Mouse (Mus musculus) MEL (cell line): ENCODE results near the gene Ccdc172. TPM values are rescaled to one million over a fixed set of nuclear protein-coding genes. Genes with fewer than 3 reads are reported as not detected.

Source experiments
- DNase-seq: peaks from one replicate; pipeline ENCODE4 v3.0.0; 2011; ENCODE audit warnings: low read depth, low spot score
- H3K27ac ChIP-seq: 2 replicates; pipeline ENCODE4 v1.5.1; 2012; ENCODE audit warnings: low read depth, mild to moderate bottlenecking, control low read depth, low read length, moderate library complexity; ENCODE audit not compliant: control insufficient read depth
- H3K27me3 ChIP-seq, 2 experiments: fragments of 150-350 bp in 1 of 2; sonication (generic) in 1 of 2; 2 replicates each; pipeline ENCODE4 v1.6.1; 2012; ENCODE audit warnings: low read length in 2 of 2, mild to moderate bottlenecking in 2 of 2, improper control_type of control experiment in 1 of 2, moderate library complexity in 1 of 2; ENCODE audit not compliant: insufficient read depth in 2 of 2, control insufficient read depth in 1 of 2
- H3K36me3 ChIP-seq, 2 experiments: 2 replicates each; pipeline ENCODE4 v1.6.1; 2012 to 2014; ENCODE audit warnings: low read length in 2 of 2, improper control_type of control experiment in 1 of 2, inconsistent platforms in 1 of 2, mild to moderate bottlenecking in 1 of 2; ENCODE audit not compliant: insufficient read depth in 2 of 2, control insufficient read depth in 1 of 2
- H3K4me1 ChIP-seq, 2 experiments: fragments of 150-350 bp in 1 of 2; sonication (generic) in 1 of 2; 2 replicates each; pipeline ENCODE4 v1.6.1; 2012; ENCODE audit warnings: low read length in 2 of 2, improper control_type of control experiment in 1 of 2, mild to moderate bottlenecking in 1 of 2; ENCODE audit not compliant: insufficient read depth in 2 of 2, control insufficient read depth in 1 of 2
- H3K4me3 ChIP-seq, 2 experiments: fragments of 150-350 bp in 1 of 2; sonication (generic) in 1 of 2; 2 replicates each; pipeline ENCODE4 v1.5.1; 2012; ENCODE audit warnings: low read depth in 2 of 2, low read length in 2 of 2, mild to moderate bottlenecking in 2 of 2, moderate library complexity in 2 of 2, control low read depth in 1 of 2, improper control_type of control experiment in 1 of 2; ENCODE audit not compliant: control insufficient read depth in 1 of 2, insufficient read depth in 1 of 2
- H3K79me2 ChIP-seq: 2 replicates; pipeline ENCODE4 v1.6.1; 2012; ENCODE audit warnings: mild to moderate bottlenecking, low read length, moderate library complexity; ENCODE audit not compliant: control insufficient read depth, poor library complexity, insufficient read depth
- H3K9ac ChIP-seq: 2 replicates; pipeline ENCODE4 v1.6.1; 2012; ENCODE audit warnings: low read depth, mild to moderate bottlenecking, control low read depth, low read length, moderate library complexity; ENCODE audit not compliant: control insufficient read depth, poor library complexity, severe bottlenecking
- H3K9me3 ChIP-seq: fragments of 150-350 bp; sonication (generic); replicated peaks from 2 replicates; pipeline ENCODE4 v1.6.1; 2012; ENCODE audit warnings: mild to moderate bottlenecking, low read length, improper control_type of control experiment, moderate library complexity; ENCODE audit not compliant: insufficient read depth
- CHD1 ChIP-seq: IDR thresholded peaks from 2 replicates; pipeline ENCODE4 v1.6.1; 2012; ENCODE audit warnings: low read depth, mild to moderate bottlenecking, inconsistent platforms, low read length, improper control_type of control experiment
- CHD2 ChIP-seq: IDR thresholded peaks from 2 replicates; pipeline ENCODE4 v1.6.1; 2011; ENCODE audit warnings: low read length, improper control_type of control experiment
- CTCF ChIP-seq, 3 experiments: IDR thresholded peaks in 2 of 3; conservative IDR thresholded peaks in 1 of 3; 2 replicates each; pipeline ENCODE4 v1.5.1; 2011 to 2012; ENCODE audit warnings: low read length in 3 of 3, low read depth in 2 of 3, mild to moderate bottlenecking in 2 of 3, improper control_type of control experiment in 1 of 3, inconsistent platforms in 1 of 3, mixed read lengths in 1 of 3, moderate library complexity in 1 of 3; ENCODE audit not compliant: control insufficient read depth in 1 of 3, insufficient read depth in 1 of 3, poor library complexity in 1 of 3, severe bottlenecking in 1 of 3
- EP300 ChIP-seq, 2 experiments: IDR thresholded peaks; 2 replicates each; pipeline ENCODE4 v1.6.1; 2011; ENCODE audit warnings: improper control_type of control experiment in 2 of 2, low read length in 2 of 2, low read depth in 1 of 2, mild to moderate bottlenecking in 1 of 2
- GABPA ChIP-seq: IDR thresholded peaks from 2 replicates; pipeline ENCODE4 v1.6.1; 2012; ENCODE audit warnings: low read depth, mild to moderate bottlenecking, inconsistent platforms, low read length, improper control_type of control experiment, moderate library complexity
- GATA1 ChIP-seq: IDR thresholded peaks from 2 replicates; pipeline ENCODE4 v1.6.1; 2011; ENCODE audit warnings: low read depth, low read length, improper control_type of control experiment
- HCFC1 ChIP-seq: IDR thresholded peaks from 2 replicates; pipeline ENCODE4 v1.6.1; 2012; ENCODE audit warnings: low read depth, mild to moderate bottlenecking, inconsistent platforms, low read length, improper control_type of control experiment, moderate library complexity
- JUND ChIP-seq: IDR thresholded peaks from 2 replicates; pipeline ENCODE4 v1.6.1; 2011; ENCODE audit warnings: low read depth, mild to moderate bottlenecking, improper control_type of control experiment, low read length
- MXI1 ChIP-seq: IDR thresholded peaks from 2 replicates; pipeline ENCODE4 v1.6.1; 2011; ENCODE audit warnings: mild to moderate bottlenecking, low read depth, low read length, improper control_type of control experiment
- NRF1 ChIP-seq: IDR thresholded peaks from 2 replicates; pipeline ENCODE4 v1.6.1; 2014; ENCODE audit warnings: low read depth, mild to moderate bottlenecking, inconsistent platforms, low read length, improper control_type of control experiment, moderate library complexity; ENCODE audit not compliant: poor library complexity, insufficient read depth, severe bottlenecking
- POLR2A ChIP-seq, 2 experiments: IDR thresholded peaks; 2 replicates each; pipeline ENCODE4 v1.6.1; 2011 to 2012; ENCODE audit warnings: low read length in 2 of 2, mild to moderate bottlenecking in 2 of 2, control low read depth in 1 of 2, improper control_type of control experiment in 1 of 2, low read depth in 1 of 2, moderate library complexity in 1 of 2; ENCODE audit not compliant: control insufficient read depth in 1 of 2, insufficient read depth in 1 of 2, poor library complexity in 1 of 2
- POLR2AphosphoS5 ChIP-seq: IDR thresholded peaks from 2 replicates; pipeline ENCODE4 v1.6.1; 2012; ENCODE audit warnings: low read depth, borderline replicate concordance, mild to moderate bottlenecking, inconsistent platforms, low read length, moderate library complexity, mixed read lengths
- RAD21 ChIP-seq: IDR thresholded peaks from 2 replicates; pipeline ENCODE4 v1.6.1; 2011; ENCODE audit warnings: mild to moderate bottlenecking, low read depth, low read length, improper control_type of control experiment
- SMC3 ChIP-seq: IDR thresholded peaks from 2 replicates; pipeline ENCODE4 v1.6.1; 2011; ENCODE audit warnings: low read depth, low read length, improper control_type of control experiment
- TBP ChIP-seq: IDR thresholded peaks from 2 replicates; pipeline ENCODE4 v1.8.0; 2011; ENCODE audit warnings: low read depth, low read length, improper control_type of control experiment
- USF1 ChIP-seq: IDR thresholded peaks from 2 replicates; pipeline ENCODE4 v1.6.1; 2014; ENCODE audit warnings: low read depth, mild to moderate bottlenecking, inconsistent platforms, low read length, improper control_type of control experiment, moderate library complexity
- USF2 ChIP-seq, 2 experiments: IDR thresholded peaks; 2 replicates each; pipeline ENCODE4 v1.6.1; 2011 to 2012; ENCODE audit warnings: improper control_type of control experiment in 2 of 2, low read length in 2 of 2, borderline replicate concordance in 1 of 2, inconsistent platforms in 1 of 2, low read depth in 1 of 2, mild to moderate bottlenecking in 1 of 2; ENCODE audit not compliant: insufficient read depth in 1 of 2
- ZC3H11A ChIP-seq: IDR thresholded peaks from 2 replicates; pipeline ENCODE4 v1.6.1; 2012; ENCODE audit warnings: low read depth, mild to moderate bottlenecking, inconsistent platforms, low read length, improper control_type of control experiment
- ZKSCAN1 ChIP-seq: IDR thresholded peaks from 2 replicates; pipeline ENCODE4 v1.6.1; 2012; ENCODE audit warnings: low read depth, mild to moderate bottlenecking, inconsistent platforms, low read length, improper control_type of control experiment, moderate library complexity
- ZMIZ1 ChIP-seq: IDR thresholded peaks from 2 replicates; pipeline ENCODE4 v1.6.1; 2012; ENCODE audit warnings: low read depth, mild to moderate bottlenecking, inconsistent platforms, low read length, improper control_type of control experiment, moderate library complexity
- polyA plus RNA-seq, 2 experiments: library from polyadenylated mRNA; stranded (reverse) in 1 of 2; unstranded in 1 of 2; fragments of >175 nt in 1 of 2; fragments of >200 nt in 1 of 2; gene quantifications; 2 replicates each; pipeline versions ENCODE4 v1.2.1 to v1.2.4; 2012; ENCODE audit warnings: low replicate concordance in 2 of 2, low read depth in 1 of 2; ENCODE audit not compliant: insufficient read length in 2 of 2, insufficient read depth in 1 of 2, missing spikeins in 1 of 2
- total RNA-seq: library from RNA; depleted of rRNA; stranded (reverse); fragments of 300-350 nt; gene quantifications from 2 replicates; pipeline ENCODE4 v1.2.3, GENCODE M21; 2012

Ccdc172 gene
- total and polyA plus RNA-seq, 3 experiments, result not detected

GRCm38 (mm10) chr19:58558352-58558751 lies 46.6 kb downstream of the Ccdc172 start:
- H3K27me3 ChIP-seq, result no peaks in the 10 kb centered on the region
- H3K4me1 ChIP-seq, result no peaks in the 10 kb centered on the region
- DNase-seq, result peak; percentile 59
- no peaks in the 10 kb centered on the region for H3K36me3 ChIP-seq
- no peaks in the 10 kb centered on the region for H3K79me2 ChIP-seq
- H3K4me3 ChIP-seq, result no peak overlapping the region
- H3K9ac ChIP-seq, result no peak overlapping the region
- H3K9me3 ChIP-seq, result no peaks in the 10 kb centered on the region
- no peak for TF ChIP-seq HCFC1
- TF ChIP-seq ZKSCAN1, result no peak
- no peak for TF ChIP-seq GATA1
- TF ChIP-seq USF1, result no peak
- no peak for TF ChIP-seq TBP
- no peak for TF ChIP-seq GABPA
- TF ChIP-seq CTCF (IDR thresholded peaks at IDR 0.05 in 2 of 3, conservative IDR thresholded peaks at IDR 0.05 in 1 of 3; ENCODE audit: control insufficient read depth in 1 of 3, insufficient read depth in 1 of 3, low read depth in 2 of 3, low read length in 3 of 3, poor library complexity in 1 of 3, severe bottlenecking in 1 of 3), result peak in 2 of 3 experiments; percentile 63 to 78; a peak in 4 of 6 replicates
- TF ChIP-seq EP300 (IDR thresholded peaks at IDR 0.05; ENCODE audit: low read depth in 1 of 2, low read length in 2 of 2), result no peak
- TF ChIP-seq NRF1, result no peak
- TF ChIP-seq MXI1, result no peak
- TF ChIP-seq USF2 (IDR thresholded peaks at IDR 0.05; ENCODE audit: borderline replicate concordance in 1 of 2, insufficient read depth in 1 of 2, low read depth in 1 of 2, low read length in 2 of 2), result no peak
- TF ChIP-seq SMC3, result peak; percentile 79
- TF ChIP-seq POLR2AphosphoS5, result no peak
- peak; percentile 82 for TF ChIP-seq RAD21
- no peak for TF ChIP-seq CHD1
- TF ChIP-seq JUND, result no peak
- TF ChIP-seq ZC3H11A, result peak; percentile 68
- TF ChIP-seq CHD2, result no peak
- no peak for TF ChIP-seq POLR2A (IDR thresholded peaks at IDR 0.05; ENCODE audit: control insufficient read depth in 1 of 2, insufficient read depth in 1 of 2, low read depth in 1 of 2, low read length in 2 of 2, poor library complexity in 1 of 2)
- TF ChIP-seq, all 39 proteins: peak for 4
- H3K27ac ChIP-seq, result no peak overlapping the region

GRCm38 (mm10) chr19:58562301-58562815 lies 50.6 kb downstream of the Ccdc172 start:
- DNase-seq, result no peak
- Histone ChIP-seq H3K36me3 (no peaks in the 10 kb centered on the region), H3K27ac (no peak overlapping the region), H3K9me3 (no peaks in the 10 kb centered on the region), H3K27me3 (no peaks in the 10 kb centered on the region), H3K79me2 (no peaks in the 10 kb centered on the region), H3K4me3 (no peak overlapping the region), H3K9ac (no peak overlapping the region), H3K4me1 (no peaks in the 10 kb centered on the region)
- TF ChIP-seq ZMIZ1 (no peak), GABPA (no peak), NRF1 (no peak)
